In genomic region chr2:31906407-31906806, GRCm38 (mm10) we compare ENCODE assay signal across 23 mouse cellular contexts. TPM values are rescaled to one million over a fixed set of nuclear protein-coding genes. Genes with fewer than 3 reads are reported as not detected.
DNase-seq lines count a peak whose midpoint lies in the region; ATAC-seq lines count a peak whose summit lies in the region.
"Had no signal": no experiment of that assay in that cellular context is flagged by ENCODE, and none has a peak within 500 bp of the region (broad histone marks: within the 10 kb centered on the region; RNA-seq: fewer than 3 reads in every experiment).

No protein-coding gene starts in this region.

- H3K27ac ChIP-seq in hindbrain, embryonic 10.5 days = no peak overlapping the region
- H3K27ac ChIP-seq: embryonic facial prominence, embryonic 10.5 days; forebrain, embryonic 13.5 days; heart, adult 2 months; heart, embryonic 15.5 days; hindbrain, embryonic 14.5 days had no signal

- no peaks in the 10 kb centered on the region for H3K36me3 ChIP-seq in hindbrain, embryonic 10.5 days
- H3K36me3 ChIP-seq: embryonic facial prominence, embryonic 10.5 days; G1E; heart, embryonic 15.5 days had no signal

- WGBS in hindbrain, embryonic 10.5 days = 92% methylated on average over 9 of the region's 9 CpGs

- no peaks in the 10 kb centered on the region for H3K9me3 ChIP-seq in hindbrain, embryonic 10.5 days
- H3K9me3 ChIP-seq: embryonic facial prominence, embryonic 10.5 days; forebrain, embryonic 13.5 days; G1E; heart, embryonic 15.5 days had no signal

- H3K27me3 ChIP-seq in hindbrain, embryonic 10.5 days (ENCODE audit: insufficient read depth, poor library complexity, severe bottlenecking) = peaks cover 4% of the 10 kb centered on the region; the same call in 1 of the 2 replicates
- H3K27me3 ChIP-seq: heart, embryonic 15.5 days had no signal

- no peak overlapping the region for H3K4me3 ChIP-seq in hindbrain, embryonic 10.5 days
- H3K4me3 ChIP-seq: embryonic facial prominence, embryonic 10.5 days; forebrain, embryonic 13.5 days; heart, adult 2 months; heart, embryonic 15.5 days had no signal

- peak; percentile 43 to 49 for DNase-seq in cerebellum, postnatal 10 days
- DNase-seq in left cerebral cortex, postnatal 14 days (ENCODE audit: low spot score in 2 of 2) = peak; percentile 37 to 63
- DNase-seq in left cerebral cortex, adult 11 months (ENCODE audit: low spot score) = no peak
- peak; percentile 48 to 66 for DNase-seq in right cerebral cortex, adult 2 months (ENCODE audit: low spot score in 2 of 2)
- no peak for DNase-seq in right cerebral cortex, postnatal 25 days
- DNase-seq in right cerebral cortex, postnatal 14 days = peak; percentile 52
- no peak for DNase-seq in hindbrain, embryonic 10.5 days (ENCODE audit: low spot score)
- DNase-seq: adrenal gland, postnatal 10 days; B cell, adult 2 months; cerebellum, adult 18-20 months; cerebellum, adult 9-11 months; forebrain, postnatal 0 days; gastrocnemius, postnatal 14 days; heart, adult 2 months; heart, postnatal 14 days had no signal

- intact Hi-C loops in left cerebral cortex, postnatal 14 days (cut with DNase I) = no loop called here

- H3K4me1 ChIP-seq in hindbrain, embryonic 10.5 days (replicated peaks) = peaks cover 34% of the 10 kb centered on the region

- no peak for ATAC-seq in cerebellum, adult (ENCODE audit: insufficient number of reproducible peaks, low FRiP score, low TSS enrichment)
- ATAC-seq: CD4-positive, CD25-positive, alpha-beta regulatory T cell, adult 4 months; forebrain, embryonic 13.5 days; forebrain, postnatal 0 days had no signal

RNA-seq across cellular contexts. Expression of gene Lamc3, which starts 19.3 kb away (rescaled TPM):
- total RNA-seq in left cerebral cortex, postnatal 14 days (2021) = 10 to 100 TPM in 1 of 2 experiments, 1 to 10 TPM in 1; 9.2 to 11.4 TPM
- polyA plus RNA-seq in hindbrain, embryonic 10.5 days (2016; fragmentation: Nextera tagmentation; extraction: Ambion mirVana) = 8.4 and 8.6 TPM in 2 replicates
- total RNA-seq: G1E; hematopoietic stem cell, adult 5-6 weeks had no signal
- polyA plus RNA-seq: CD4-positive, CD25-positive, alpha-beta regulatory T cell, adult 4 months; G1E had no signal

RNA-seq across cellular contexts. Expression of gene Aif1l, which starts 43.5 kb away (rescaled TPM):
- 1 to 10 TPM; 2.4 to 7.1 TPM for total RNA-seq in left cerebral cortex, postnatal 14 days (2021)
- polyA plus RNA-seq in hindbrain, embryonic 10.5 days (2016; fragmentation: Nextera tagmentation; extraction: Ambion mirVana) = 47.3 and 71.6 TPM in 2 replicates
- polyA plus RNA-seq: G1E had no signal

Comparison
In these comparisons a context has a peak if more than half of its experiments do, and no peak if none do; other contexts are left out.
1. DNase-seq: peak in cerebellum, postnatal 10 days (2 of 2), left cerebral cortex, postnatal 14 days (2 of 2), right cerebral cortex, adult 2 months (2 of 2) and right cerebral cortex, postnatal 14 days (single experiment); none in left cerebral cortex, adult 11 months (single experiment), right cerebral cortex, postnatal 25 days (single experiment) and hindbrain, embryonic 10.5 days (single experiment).